Mouse (Mus musculus) adrenal gland, postnatal 14 days (tissue): ENCODE results near the gene Pm20d1. TPM values are rescaled to one million over a fixed set of nuclear protein-coding genes. Genes with fewer than 3 reads are reported as not detected.

ENCODE experiments used
- DNase-seq: peaks from one replicate; pipeline ENCODE4 v3.0.0; 2021; ENCODE audit warnings: mixed read lengths
- long read RNA-seq, 2 experiments: library from polyadenylated mRNA; stranded (forward); transcript quantifications; one replicate each; pipeline ENCODE4 v2.0.0; 2021
- total RNA-seq: library from RNA; stranded (reverse); gene quantifications from 2 replicates; pipeline ENCODE4 v1.2.3, GENCODE M21; 2021

Pm20d1 gene
- total RNA-seq, result 15.1 and 22.9 TPM in 2 replicates
- long read RNA-seq, experiment 1, full-length matches to known transcripts, result 15 of 22 reads
- long read RNA-seq, experiment 1, partial matches to known transcripts, result 3 of 22 reads
- long read RNA-seq, experiment 1, other reads (novel, unspliced or antisense), result 4 of 22 reads
- long read RNA-seq, experiment 2, full-length matches to known transcripts, result 28 of 37 reads
- long read RNA-seq, experiment 2, partial matches to known transcripts, result 1 of 37 reads
- long read RNA-seq, experiment 2, other reads (novel, unspliced or antisense), result 8 of 37 reads

- peak; percentile 85 for DNase-seq
Measured at GRCm38 (mm10) chr1:131797202-131797909, at the start of gene Pm20d1. Pm20d1 (plus strand) TSS chr1:131797381.

- DNase-seq, result peak; percentile 54
Measured at GRCm38 (mm10) chr1:131747761-131748160, 49.4 kb upstream of the Pm20d1 start.

GRCm38 (mm10) chr1:131748636-131749035 lies 48.5 kb upstream of the Pm20d1 start:
- DNase-seq, result no peak

- DNase-seq, result no peak
Measured at GRCm38 (mm10) chr1:131749706-131750545, 47.3 kb upstream of the Pm20d1 start.

GRCm38 (mm10) chr1:131751181-131751890 lies 45.8 kb upstream of the Pm20d1 start:
- DNase-seq, result peak; percentile 48

GRCm38 (mm10) chr1:131751891-131752311 lies 45.3 kb upstream of the Pm20d1 start:
- DNase-seq, result peak; percentile 75

GRCm38 (mm10) chr1:131754212-131754829 lies 42.9 kb upstream of the Pm20d1 start:
- DNase-seq, result no peak

GRCm38 (mm10) chr1:131754916-131755315 lies 42.3 kb upstream of the Pm20d1 start:
- DNase-seq, result peak; percentile 92

GRCm38 (mm10) chr1:131757211-131757610 lies 40.0 kb upstream of the Pm20d1 start:
- no peak for DNase-seq

GRCm38 (mm10) chr1:131758796-131759195 lies 38.4 kb upstream of the Pm20d1 start:
- DNase-seq, result no peak

- DNase-seq, result no peak
Measured at GRCm38 (mm10) chr1:131759667-131760427, 37.3 kb upstream of the Pm20d1 start.

- no peak for DNase-seq
Measured at GRCm38 (mm10) chr1:131760428-131760820, 36.8 kb upstream of the Pm20d1 start.

GRCm38 (mm10) chr1:131761079-131761831 lies 35.9 kb upstream of the Pm20d1 start:
- DNase-seq, result peak; percentile 55

GRCm38 (mm10) chr1:131763683-131764082 lies 33.5 kb upstream of the Pm20d1 start:
- DNase-seq, result no peak

GRCm38 (mm10) chr1:131764581-131765338 lies 32.4 kb upstream of the Pm20d1 start:
- peak; percentile 54 for DNase-seq

GRCm38 (mm10) chr1:131765357-131766001 lies 31.7 kb upstream of the Pm20d1 start:
- DNase-seq, result peak; percentile 89

- DNase-seq, result no peak
Measured at GRCm38 (mm10) chr1:131769296-131769695, 27.9 kb upstream of the Pm20d1 start.

- DNase-seq, result peak; percentile 61
Measured at GRCm38 (mm10) chr1:131770656-131771055, 26.5 kb upstream of the Pm20d1 start.

- no peak for DNase-seq
Measured at GRCm38 (mm10) chr1:131771440-131771839, 25.7 kb upstream of the Pm20d1 start.
